Comparison of ENCODE assay signal across 16 mouse cellular contexts in the genomic region with DNA sequence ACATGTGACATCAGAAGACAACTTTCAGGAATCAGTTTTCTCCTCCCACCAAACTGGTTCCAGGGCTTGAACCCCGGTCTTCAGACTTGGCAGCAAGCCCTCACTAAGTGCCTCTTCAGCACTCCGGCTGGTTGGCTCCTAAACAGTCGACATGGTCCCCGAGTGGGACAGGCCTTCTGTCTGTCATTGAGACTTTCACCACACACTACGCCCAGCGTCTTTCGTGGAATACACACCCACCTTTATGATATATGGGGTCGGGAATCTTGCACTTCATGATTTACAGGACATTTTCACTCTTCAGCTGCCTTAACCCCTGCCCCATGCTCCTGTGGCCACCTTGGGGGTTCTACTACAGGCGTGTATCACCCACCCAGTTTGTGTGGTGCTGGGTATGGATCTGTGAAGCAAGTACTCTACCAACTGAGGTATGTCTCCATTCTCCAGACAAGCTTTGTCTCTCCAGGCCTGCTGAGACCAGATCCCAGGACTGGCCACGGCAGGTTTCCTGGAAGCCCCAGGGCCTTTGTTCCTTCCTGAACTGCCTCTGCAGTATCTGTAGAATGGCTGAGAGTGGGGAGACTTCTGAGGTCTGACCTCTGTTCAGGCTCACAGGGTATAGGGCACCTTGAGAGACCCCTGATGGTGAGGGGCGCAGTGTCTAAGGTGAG.
DNase-seq lines count a peak whose midpoint lies in the region; ATAC-seq and TF ChIP-seq lines count a peak whose summit lies in the region.
"Had no signal": no experiment of that assay in that cellular context is flagged by ENCODE, and none has a peak within 500 bp of the region (broad histone marks: within the 10 kb centered on the region; RNA-seq: fewer than 3 reads in every experiment).

No protein-coding gene starts in this region.

- H3K4me1 ChIP-seq in forebrain, embryonic 10.5 days, result peaks cover 45% of the 10 kb centered on the region
- H3K4me1 ChIP-seq in forebrain, embryonic 16.5 days (replicated peaks; ENCODE audit: control insufficient read depth, insufficient read depth, low read length), result peaks cover 34% of the 10 kb centered on the region
- peaks cover 5% of the 10 kb centered on the region; the same call in 1 of the 2 replicates for H3K4me1 ChIP-seq in kidney, embryonic 14.5 days (ENCODE audit: control insufficient read depth, insufficient read depth, low read length)
- H3K4me1 ChIP-seq in ES-Bruce4 (ENCODE audit: control insufficient read depth, insufficient read depth, low read length), result peaks cover 6% of the 10 kb centered on the region
- H3K4me1 ChIP-seq in hindbrain, postnatal 0 days (ENCODE audit: insufficient read depth, low read length), result peaks cover 25% of the 10 kb centered on the region

- H3K27me3 ChIP-seq in forebrain, embryonic 10.5 days (ENCODE audit: poor library complexity, severe bottlenecking), result no peaks in the 10 kb centered on the region
- H3K27me3 ChIP-seq in forebrain, embryonic 16.5 days (replicated peaks; ENCODE audit: control insufficient read depth, insufficient read depth, low read length), result no peaks in the 10 kb centered on the region
- H3K27me3 ChIP-seq in kidney, embryonic 14.5 days (ENCODE audit: control insufficient read depth, insufficient read depth, low read length), result no peaks in the 10 kb centered on the region
- H3K27me3 ChIP-seq in ES-Bruce4 (ENCODE audit: control insufficient read depth, insufficient read depth, low read length, poor library complexity, severe bottlenecking), result no peaks in the 10 kb centered on the region
- no peaks in the 10 kb centered on the region for H3K27me3 ChIP-seq in hindbrain, postnatal 0 days (ENCODE audit: insufficient read depth, low read length)

- WGBS in forebrain, embryonic 10.5 days, result 89% methylated on average over 11 of the region's 11 CpGs
- WGBS in forebrain, embryonic 16.5 days, result 76% methylated on average over 11 of the region's 11 CpGs
- WGBS in kidney, embryonic 14.5 days, result 84% methylated on average over 11 of the region's 11 CpGs
- 74% methylated on average over 11 of the region's 11 CpGs for WGBS in hindbrain, postnatal 0 days

- no peak overlapping the region for H3K4me2 ChIP-seq in forebrain, embryonic 16.5 days (ENCODE audit: low read length)
- H3K4me2 ChIP-seq in kidney, embryonic 14.5 days (replicated peaks; ENCODE audit: low read depth, low read length), result no peak overlapping the region
- H3K4me2 ChIP-seq in hindbrain, postnatal 0 days (ENCODE audit: low read depth, low read length), result no peak overlapping the region

- no peak for TF ChIP-seq POLR2A in ES-Bruce4 (IDR thresholded peaks at IDR 0.05; ENCODE audit: insufficient read depth, low read length)

- no peaks in the 10 kb centered on the region for H3K9me3 ChIP-seq in forebrain, embryonic 10.5 days
- no peaks in the 10 kb centered on the region for H3K9me3 ChIP-seq in forebrain, embryonic 16.5 days (ENCODE audit: control insufficient read depth, low read length)
- H3K9me3 ChIP-seq in kidney, embryonic 14.5 days (ENCODE audit: control insufficient read depth, low read length), result no peaks in the 10 kb centered on the region
- no peaks in the 10 kb centered on the region for H3K9me3 ChIP-seq in ES-Bruce4 (replicated peaks; ENCODE audit: control insufficient read depth, insufficient read depth, low read length, poor library complexity, severe bottlenecking)
- H3K9me3 ChIP-seq in hindbrain, postnatal 0 days (ENCODE audit: low read length), result no peaks in the 10 kb centered on the region

- 0 out of 2 replicates have a peak, but pooled peaks have one; percentile 13 for TF ChIP-seq EP300 in ES-Bruce4 (IDR thresholded peaks at IDR 0.05; ENCODE audit: insufficient read depth, low read depth, low read length)

- no peak overlapping the region for H3K4me3 ChIP-seq in forebrain, embryonic 10.5 days
- H3K4me3 ChIP-seq in forebrain, embryonic 16.5 days (replicated peaks; ENCODE audit: low read length), result no peak overlapping the region
- H3K4me3 ChIP-seq in kidney, embryonic 14.5 days (ENCODE audit: low read length), result no peak overlapping the region
- no peak overlapping the region for H3K4me3 ChIP-seq in ES-Bruce4 (ENCODE audit: low read depth, low read length)
- no peak overlapping the region for H3K4me3 ChIP-seq in hindbrain, postnatal 0 days (ENCODE audit: low read length)

- DNase-seq in forebrain, embryonic 10.5 days (ENCODE audit: extremely low spot score, low spot score), result no peak
- no peak for DNase-seq in kidney, postnatal 14 days
- no peak for DNase-seq in hindbrain, postnatal 0 days (ENCODE audit: low spot score)
- no peak for DNase-seq in adrenal gland, adult (ENCODE audit: inconsistent age in 2 of 2, low spot score in 1 of 2)
- DNase-seq in embryo, embryonic 10.5 days (ENCODE audit: low spot score), result no peak
- DNase-seq: adrenal gland, postnatal 25 days; cerebellum, adult 18-20 months; kidney, adult 2 months; layer of hippocampus, postnatal 36 days; lung, adult 2 months; right cerebral cortex, postnatal 14 days; thymus, postnatal 14 days had no signal

- no peak overlapping the region for H3K9ac ChIP-seq in forebrain, embryonic 16.5 days (replicated peaks; ENCODE audit: low read depth, low read length)
- H3K9ac ChIP-seq in kidney, embryonic 14.5 days (ENCODE audit: low read depth, low read length), result no peak overlapping the region
- H3K9ac ChIP-seq in ES-Bruce4 (ENCODE audit: low read depth, poor library complexity, severe bottlenecking), result no peak overlapping the region
- H3K9ac ChIP-seq in hindbrain, postnatal 0 days (replicated peaks; ENCODE audit: low read length), result no peak overlapping the region

- H3K27ac ChIP-seq in forebrain, embryonic 10.5 days, result peak overlapping the region; percentile 73
- no peak overlapping the region for H3K27ac ChIP-seq in forebrain, embryonic 16.5 days (ENCODE audit: low read length)
- H3K27ac ChIP-seq in kidney, embryonic 14.5 days (ENCODE audit: low read depth, low read length), result no peak overlapping the region
- H3K27ac ChIP-seq in ES-Bruce4 (ENCODE audit: insufficient read depth, low read length), result no peak overlapping the region
- peak overlapping the region; percentile 33; the same call in 1 of the 2 replicates for H3K27ac ChIP-seq in hindbrain, postnatal 0 days

- no peak for TF ChIP-seq CTCF in ES-Bruce4 (IDR thresholded peaks at IDR 0.05; ENCODE audit: low read depth, low read length)
- no peak for TF ChIP-seq CTCF in hindbrain, postnatal 0 days (IDR thresholded peaks at IDR 0.05; ENCODE audit: low read depth)

- no peaks in the 10 kb centered on the region for H3K36me3 ChIP-seq in forebrain, embryonic 10.5 days (replicated peaks)
- no peaks in the 10 kb centered on the region for H3K36me3 ChIP-seq in forebrain, embryonic 16.5 days (ENCODE audit: control insufficient read depth, insufficient read depth)
- H3K36me3 ChIP-seq in kidney, embryonic 14.5 days (ENCODE audit: control insufficient read depth, insufficient read depth, low read length), result no peaks in the 10 kb centered on the region
- no peaks in the 10 kb centered on the region for H3K36me3 ChIP-seq in ES-Bruce4 (ENCODE audit: control insufficient read depth, insufficient read depth, low read length, poor library complexity, severe bottlenecking)
- H3K36me3 ChIP-seq in hindbrain, postnatal 0 days (ENCODE audit: insufficient read depth, low read length), result no peaks in the 10 kb centered on the region

- no peak for ATAC-seq in forebrain, embryonic 16.5 days
- ATAC-seq in kidney, embryonic 14.5 days (ENCODE audit: low FRiP score, low TSS enrichment), result 0 out of 2 replicates have a peak, but pooled peaks have one; percentile 19
- no peak for ATAC-seq in hindbrain, postnatal 0 days
- ATAC-seq: forebrain, embryonic 14.5 days had no signal

Comparison
In these comparisons a context has a peak if more than half of its experiments do, and no peak if none do; other contexts are left out.
1. H3K27ac ChIP-seq: peak in forebrain, embryonic 10.5 days (single experiment) and hindbrain, postnatal 0 days (single experiment); none in forebrain, embryonic 16.5 days (single experiment), kidney, embryonic 14.5 days (single experiment) and ES-Bruce4 (single experiment).